Mouse (Mus musculus) embryonic stem cell, embryonic (primary cell): ENCODE data around the gene Hic1.

ENCODE experiments used
- CTCF ChIA-PET, 4 experiments: fragments of 300-600 bp in 2 of 4; fragments of 350-600 bp in 2 of 4; sonication (Branson Sonifier 250); formaldehyde crosslinking; loops; one replicate each; lab custom pipeline; 2022; ENCODE audit warnings: inconsistent platforms in 2 of 4; lab: Charles Lee
- POLR2A ChIA-PET, 4 experiments: fragments of 300-600 bp in 2 of 4; fragments of 350-600 bp in 2 of 4; sonication (Branson Sonifier 250); formaldehyde crosslinking; loops; one replicate each; lab custom pipeline; 2022; ENCODE audit warnings: antibody characterized with exemption in 4 of 4, inconsistent platforms in 1 of 4; lab: Charles Lee

The Hic1 gene

DNA sequence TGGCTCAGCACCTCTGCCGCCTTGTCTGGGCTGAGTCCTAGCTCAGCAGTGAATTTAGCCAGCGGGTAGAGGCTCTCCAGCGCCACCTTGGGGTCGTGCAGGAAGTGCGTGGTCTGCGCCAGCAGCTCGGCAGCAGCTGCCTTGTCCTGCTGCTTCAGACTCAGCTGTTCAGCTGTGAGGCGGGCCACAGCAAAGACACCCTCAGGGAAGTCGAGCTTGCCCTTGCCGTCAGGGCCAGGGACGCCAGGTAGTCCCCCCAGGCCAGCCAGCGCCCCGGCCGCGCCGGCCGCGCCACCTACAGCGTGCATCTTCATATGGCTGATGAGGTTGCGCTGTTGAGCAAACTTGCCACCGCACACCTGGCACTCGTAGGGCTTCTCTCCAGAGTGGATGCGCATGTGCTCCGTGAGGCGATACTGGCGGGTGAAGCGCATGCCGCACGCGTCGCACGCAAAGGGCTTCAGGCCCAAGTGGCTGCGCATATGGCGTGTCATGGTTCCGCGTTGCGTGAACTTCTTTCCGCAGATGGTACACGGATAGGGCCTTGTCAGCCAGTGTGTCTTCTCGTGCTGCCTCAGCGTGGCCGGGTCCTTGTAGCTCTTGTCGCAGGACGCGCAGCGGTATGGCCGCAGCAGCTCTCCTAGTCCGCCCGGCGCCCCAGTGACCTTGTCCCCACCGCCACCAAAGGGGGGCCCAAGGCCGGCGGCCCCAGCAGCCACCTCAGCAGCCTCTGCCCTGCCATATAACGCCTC lies 3.7 kb downstream of the Hic1 start:
- CTCF ChIA-PET = interaction anchor here (0.6 to 1.8 kb wide), 44 partner anchors 9 to 402 kb away, joined by 3 to 19 read pairs (median 3); partner anchors contain the start of genes Dph1 (in 2 of the 4), Ovca2 (in 1 of the 4), Rilp (in 1 of the 4) and Rtn4rl1 (in 1 of the 4)
- POLR2A ChIA-PET = interaction anchor here in 3 of 4 experiments (0.5 to 1.8 kb wide), 16 partner anchors 11 to 333 kb away, joined by 3 to 5 read pairs (median 3); partner anchors contain the start of genes Ovca2 (in 1 of the 3), Rpa1 (in 1 of the 3), Smg6 (in 1 of the 3) and Smyd4 (in 1 of the 3)

DNA sequence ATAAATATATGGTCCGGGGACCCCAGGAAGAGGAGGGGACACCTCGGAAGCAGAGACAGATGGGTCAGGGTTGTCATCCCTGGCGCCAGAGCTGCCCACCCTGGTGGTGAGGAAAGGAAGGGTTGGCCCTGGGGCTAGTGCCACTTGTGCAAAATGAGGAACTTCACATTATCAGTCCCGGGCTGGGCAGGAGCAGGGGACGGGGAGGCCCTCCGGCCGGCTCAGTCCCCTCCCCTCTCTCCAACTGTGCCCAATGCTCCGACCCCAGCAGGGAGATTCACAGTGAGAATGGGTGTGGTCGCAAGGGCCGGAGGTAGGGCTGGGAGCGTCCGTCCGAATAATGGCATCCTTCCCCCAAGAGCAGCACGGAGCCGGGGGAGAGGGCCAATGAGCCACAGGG lies 4.6 kb downstream of the Hic1 start:
- CTCF ChIA-PET = interaction anchor here (0.6 to 1.8 kb wide), 39 partner anchors 8 to 345 kb away, joined by 3 to 19 read pairs (median 3); partner anchors contain the start of genes Dph1 (in 2 of the 4), Ovca2 (in 1 of the 4), Rilp (in 1 of the 4) and Rtn4rl1 (in 1 of the 4)
- POLR2A ChIA-PET = interaction anchor here in 3 of 4 experiments (0.6 to 1.8 kb wide), 10 partner anchors 12 to 333 kb away, joined by 3 to 4 read pairs (median 3); partner anchors contain the start of genes Ovca2 (in 1 of the 3), Smg6 (in 1 of the 3), Srr (in 1 of the 3) and Tlcd2 (in 1 of the 3)

DNA sequence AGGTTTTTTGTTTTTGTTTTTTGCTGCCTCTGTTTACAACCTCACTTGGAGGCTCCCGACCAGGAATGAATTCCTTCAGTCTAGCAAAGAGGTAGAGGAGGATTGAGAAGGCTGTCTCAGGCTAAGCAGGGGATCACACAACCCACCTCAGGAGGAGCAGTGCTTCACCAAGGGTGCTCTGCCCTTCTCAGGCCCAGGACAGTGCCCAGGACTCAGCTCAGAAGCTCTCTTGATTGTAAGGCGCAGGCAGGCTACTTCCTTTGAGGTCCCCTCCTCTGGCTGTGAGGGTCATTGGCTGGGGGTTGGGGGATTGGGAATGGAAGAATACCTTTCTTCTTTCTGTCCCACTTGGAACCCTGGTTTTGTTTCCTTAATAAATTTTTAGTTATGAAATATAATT lies 5.3 kb downstream of the Hic1 start:
- ChIA-PET CTCF (no interaction called here), POLR2A (interaction anchor here in 1 of 4 experiments (0.9 kb wide), 1 partner anchor 183 kb away, joined by 3 read pairs; no protein-coding TSS in a partner anchor)

DNA sequence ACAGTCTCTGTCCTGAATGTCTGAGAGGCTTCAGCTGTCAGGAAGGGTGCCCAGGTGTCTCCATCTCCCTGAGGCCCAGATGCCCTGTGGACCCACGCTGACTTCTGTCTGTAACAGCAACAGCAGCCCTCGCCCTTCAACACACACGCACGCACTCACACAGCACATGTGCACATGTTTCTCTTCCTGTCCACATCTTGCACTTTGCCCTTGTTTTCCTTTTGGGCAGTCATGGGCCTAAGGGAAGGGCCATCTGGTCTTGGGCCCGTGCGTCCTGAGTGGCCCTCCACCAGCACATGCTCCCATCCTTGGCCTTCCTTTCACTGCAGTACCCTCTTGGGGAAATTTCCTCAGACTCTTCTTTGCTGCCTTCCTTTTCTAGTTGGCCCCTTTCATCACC lies 5.9 kb downstream of the Hic1 start:
- ChIA-PET CTCF (no interaction called here), POLR2A (interaction anchor here in 1 of 4 experiments (0.9 kb wide), 1 partner anchor 182 kb away, joined by 3 read pairs; no protein-coding TSS in a partner anchor)

DNA sequence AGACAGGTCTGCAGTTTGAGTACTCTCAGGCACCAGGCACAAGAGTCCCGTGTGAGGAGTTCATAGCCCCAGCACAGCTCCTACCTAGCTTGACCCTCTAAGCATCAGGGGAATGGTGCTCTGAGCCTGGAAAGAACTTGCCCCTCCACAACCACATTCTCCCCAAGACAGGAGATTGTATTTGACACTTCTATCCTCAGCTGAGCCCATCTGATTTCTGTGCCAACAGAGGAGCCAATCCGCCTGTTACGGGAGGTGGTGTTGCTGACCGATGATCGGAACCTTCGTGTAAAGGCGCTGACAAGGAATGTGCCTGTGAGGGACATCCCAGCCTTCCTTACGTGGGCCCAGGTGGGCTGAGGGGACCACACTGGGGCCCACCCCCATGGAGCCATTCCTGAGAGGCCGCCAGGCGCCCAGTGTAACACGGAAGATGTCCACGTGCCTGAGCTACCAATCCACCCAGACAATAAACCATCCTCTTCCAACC lies 6.7 kb downstream of the Hic1 start:
- POLR2A ChIA-PET = interaction anchor here in 2 of 4 experiments (0.5 kb wide), 2 partner anchors 295 to 298 kb away, joined by 3 read pairs; no protein-coding TSS in a partner anchor
- CTCF ChIA-PET = no interaction called here

DNA sequence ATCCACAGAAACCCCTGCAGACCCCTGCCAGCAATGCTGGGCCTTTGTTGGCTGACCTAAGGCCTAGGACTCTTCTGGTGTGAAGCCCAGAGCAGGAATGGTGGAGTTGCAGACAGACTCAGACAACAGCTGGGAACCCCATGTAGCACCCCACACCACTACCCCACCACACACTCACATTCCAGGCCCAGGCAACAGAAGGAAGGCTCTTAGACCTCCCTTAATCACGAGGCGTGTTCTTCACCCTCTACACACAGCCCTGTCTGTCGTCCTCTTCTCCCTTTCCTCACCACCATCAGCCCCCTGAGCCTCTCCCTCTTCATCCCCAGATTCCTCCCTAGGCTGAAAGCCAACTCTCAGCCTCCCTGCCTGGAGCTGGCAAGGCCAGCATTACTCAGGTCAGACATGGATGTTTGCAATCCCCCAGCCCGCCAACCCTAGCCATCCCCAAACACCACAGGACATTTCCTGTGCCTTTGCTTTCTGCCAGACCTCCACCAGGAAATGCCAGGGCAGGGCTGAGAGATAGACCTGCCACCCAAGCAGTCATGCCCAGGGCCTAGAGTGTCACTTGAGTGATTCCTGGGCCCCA lies 7.8 kb downstream of the Hic1 start:
- ChIA-PET POLR2A (interaction anchor here in 1 of 4 experiments (1.9 kb wide), 1 partner anchor 9 kb away, joined by 5 read pairs; no protein-coding TSS in a partner anchor), CTCF (interaction anchor here in 3 of 4 experiments (0.6 to 1.3 kb wide), 3 partner anchors 8 to 287 kb away, joined by 3 read pairs; partner anchors contain the start of gene Hic1 (in 2 of the 3))

DNA sequence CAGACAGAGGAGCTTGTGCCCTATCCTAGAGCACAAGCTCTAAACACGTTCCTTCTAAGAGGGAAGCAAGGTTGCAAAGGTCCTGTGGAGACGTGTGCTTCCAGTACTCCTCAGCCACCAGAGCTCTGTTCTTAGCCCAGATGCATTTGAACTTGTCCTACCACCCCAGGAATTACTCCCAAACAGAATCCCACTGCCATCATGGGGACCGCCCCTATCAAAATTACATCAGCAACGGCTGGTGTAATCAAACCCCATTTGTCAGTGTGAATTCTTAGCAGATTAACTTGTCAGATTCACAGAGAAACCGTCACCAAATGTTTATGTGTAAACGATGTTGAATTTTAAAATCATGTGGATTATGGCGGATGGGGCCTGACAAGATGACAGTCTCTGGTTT lies 8.4 kb downstream of the Hic1 start:
- ChIA-PET POLR2A (interaction anchor here in 1 of 4 experiments (1.2 to 1.9 kb wide), 2 partner anchors 9 to 16 kb away, joined by 3 to 5 read pairs; no protein-coding TSS in a partner anchor), CTCF (interaction anchor here in 3 of 4 experiments (0.6 to 1.3 kb wide), 4 partner anchors 8 to 287 kb away, joined by 3 to 5 read pairs (median 3); partner anchors contain the start of gene Hic1 (in 2 of the 3))

DNA sequence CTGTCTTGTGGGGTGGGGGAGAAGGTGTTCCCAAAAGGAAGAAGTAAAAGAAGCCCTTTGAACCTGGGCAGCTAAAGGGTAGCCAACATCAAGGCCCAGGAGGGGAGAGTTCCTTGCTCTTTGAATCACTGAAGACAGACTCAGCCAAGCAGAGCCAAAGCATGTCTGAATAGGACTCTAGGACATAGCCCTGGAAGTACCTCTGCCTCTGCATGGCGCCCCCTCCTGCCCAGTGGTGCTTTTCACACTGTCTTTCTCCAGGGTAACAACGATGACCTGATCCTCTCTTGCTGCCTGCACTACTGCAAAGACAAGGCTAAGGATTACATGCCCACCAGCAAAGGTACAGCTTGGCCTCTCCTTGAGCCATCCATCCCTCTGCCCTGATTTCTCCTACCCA lies 9.8 kb downstream of the Hic1 start:
- POLR2A ChIA-PET = interaction anchor here in 3 of 4 experiments (1.2 to 1.9 kb wide), 4 partner anchors 11 to 178 kb away, joined by 3 to 5 read pairs (median 4); no protein-coding TSS in a partner anchor
- CTCF ChIA-PET = interaction anchor here in 3 of 4 experiments (1.3 to 2.3 kb wide), 4 partner anchors 10 to 178 kb away, joined by 4 to 11 read pairs (median 6); partner anchors contain the start of gene Hic1 (in 1 of the 3)

DNA sequence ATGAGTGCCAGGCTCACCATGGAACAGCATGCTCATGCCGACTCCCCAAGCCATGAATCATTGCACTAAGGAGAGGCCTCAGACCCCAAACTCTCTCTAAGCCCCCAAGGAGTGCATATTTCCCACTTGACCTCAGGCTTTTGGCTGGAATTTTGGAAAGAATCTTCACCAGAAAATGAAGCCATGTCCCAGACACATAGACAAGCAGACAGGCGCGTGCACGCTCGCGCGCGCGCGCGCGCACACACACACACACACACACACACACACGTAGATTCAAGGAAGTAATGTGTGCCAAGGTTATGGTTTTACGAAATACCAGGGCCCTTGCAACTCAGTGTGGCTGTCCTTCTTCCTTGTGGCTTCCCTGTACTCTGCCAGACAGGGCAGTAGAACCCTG lies 10.9 kb downstream of the Hic1 start:
- CTCF ChIA-PET = interaction anchor here (0.7 to 2.3 kb wide), 6 partner anchors 11 to 207 kb away, joined by 4 to 11 read pairs (median 4); partner anchors contain the start of gene Hic1 (in 2 of the 4)

DNA sequence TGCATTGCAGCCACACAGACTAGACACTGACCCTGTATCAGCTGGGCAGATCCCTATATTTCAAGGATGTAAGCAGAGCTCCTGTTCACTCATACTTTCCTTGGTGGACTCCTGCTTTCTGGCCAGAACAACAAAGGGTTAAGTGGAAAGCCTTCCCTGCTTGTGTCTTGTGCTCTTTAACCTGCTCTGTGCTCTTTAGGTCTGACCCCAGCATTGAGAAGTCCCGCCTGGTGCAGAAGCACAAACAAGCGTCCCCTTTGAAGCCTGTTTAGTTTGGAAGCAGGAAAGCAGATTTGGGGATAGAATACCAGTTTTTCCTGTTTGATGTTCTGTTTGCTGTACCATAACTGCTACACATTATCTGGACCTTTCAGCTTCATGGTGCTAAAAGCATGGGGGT lies 11.4 kb downstream of the Hic1 start:
- POLR2A ChIA-PET = interaction anchor here in 2 of 4 experiments (0.8 to 1.5 kb wide), 2 partner anchors 9 to 12 kb away, joined by 3 to 4 read pairs; no protein-coding TSS in a partner anchor
- CTCF ChIA-PET = interaction anchor here in 3 of 4 experiments (0.7 to 2.8 kb wide), 6 partner anchors 8 to 176 kb away, joined by 4 to 11 read pairs (median 4); partner anchors contain the start of gene Hic1 (in 3 of the 3)

More for the DNA sequence above, 10.9 kb downstream of the Hic1 start:
- POLR2A ChIA-PET = interaction anchor here (0.7 to 1.5 kb wide), 5 partner anchors 9 to 377 kb away, joined by 3 to 4 read pairs (median 4); no protein-coding TSS in a partner anchor

DNA sequence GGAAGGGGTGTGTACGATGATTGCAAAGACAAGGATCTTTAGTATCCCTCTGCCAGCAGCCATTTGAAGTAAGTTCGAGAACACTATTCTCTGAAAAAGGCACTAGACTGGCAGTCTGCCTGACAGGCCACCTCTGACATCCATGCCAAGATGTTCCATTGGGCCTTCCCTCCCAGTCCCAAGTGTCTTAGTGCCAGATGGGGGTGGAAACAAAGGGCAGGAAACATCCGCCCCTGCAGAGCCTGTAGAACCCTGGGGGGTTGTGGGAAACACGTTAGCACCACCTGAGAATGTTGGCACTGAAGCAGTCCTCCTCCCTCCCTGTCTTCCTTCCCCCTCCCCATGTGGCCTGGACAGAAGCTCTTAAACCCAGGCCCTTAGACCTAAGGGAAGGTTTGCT lies 12.3 kb downstream of the Hic1 start:
- ChIA-PET CTCF (interaction anchor here in 1 of 4 experiments (1.0 to 2.8 kb wide), 3 partner anchors 9 to 176 kb away, joined by 4 to 11 read pairs (median 5); partner anchors contain the start of gene Hic1), POLR2A (interaction anchor here in 3 of 4 experiments (0.8 to 1.3 kb wide), 5 partner anchors 10 to 220 kb away, joined by 3 to 5 read pairs (median 4); no protein-coding TSS in a partner anchor)

DNA sequence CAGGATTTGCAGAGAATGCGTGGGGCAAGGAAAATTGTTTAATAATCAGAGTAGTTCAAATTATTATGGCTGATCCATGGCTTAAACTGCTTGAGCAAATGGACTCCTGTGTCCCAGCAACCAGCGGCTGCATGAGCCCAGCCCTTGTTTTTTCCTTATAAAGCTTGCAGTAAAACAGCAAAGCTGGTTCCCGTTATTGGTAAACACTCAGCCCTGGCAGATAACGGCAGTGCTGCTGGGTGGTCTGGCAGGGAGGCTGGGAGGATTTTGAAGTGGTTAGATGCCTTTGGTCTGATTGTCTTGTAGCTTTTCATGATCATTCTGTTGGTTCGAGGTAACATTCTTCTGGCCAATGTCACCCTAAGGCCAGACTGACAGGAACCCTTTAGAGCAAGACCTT lies 12.9 kb downstream of the Hic1 start:
- ChIA-PET POLR2A (interaction anchor here in 3 of 4 experiments (0.5 to 1.3 kb wide), 4 partner anchors 9 to 75 kb away, joined by 3 to 5 read pairs (median 4); no protein-coding TSS in a partner anchor), CTCF (interaction anchor here in 3 of 4 experiments (1.0 to 2.8 kb wide), 4 partner anchors 9 to 175 kb away, joined by 3 to 11 read pairs (median 4); partner anchors contain the start of gene Hic1 (in 1 of the 3))

DNA sequence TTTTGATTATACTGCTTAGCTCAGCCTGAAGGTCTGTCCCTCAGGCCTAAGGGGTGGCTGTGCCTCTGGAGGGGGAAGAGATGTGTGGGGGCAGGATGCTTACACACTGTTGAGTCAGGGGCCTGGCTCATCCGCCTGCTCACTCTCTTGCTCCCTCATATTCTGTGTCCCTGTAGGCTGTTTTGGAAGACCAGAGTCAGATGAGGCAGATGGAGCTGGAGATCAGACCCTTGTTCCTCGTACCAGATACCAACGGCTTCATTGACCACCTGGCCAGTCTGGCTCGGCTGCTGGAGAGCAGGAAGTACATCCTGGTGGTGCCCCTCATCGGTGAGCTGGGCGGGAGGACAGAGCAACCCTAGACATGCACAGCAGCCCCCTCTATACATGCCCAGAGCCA lies 13.3 kb downstream of the Hic1 start:
- ChIA-PET POLR2A (interaction anchor here in 3 of 4 experiments (0.5 to 1.3 kb wide), 4 partner anchors 9 to 76 kb away, joined by 3 to 5 read pairs (median 4); no protein-coding TSS in a partner anchor), CTCF (interaction anchor here in 3 of 4 experiments (1.0 to 2.8 kb wide), 3 partner anchors 9 to 13 kb away, joined by 3 to 11 read pairs (median 3); partner anchors contain the start of gene Hic1 (in 1 of the 3))

DNA sequence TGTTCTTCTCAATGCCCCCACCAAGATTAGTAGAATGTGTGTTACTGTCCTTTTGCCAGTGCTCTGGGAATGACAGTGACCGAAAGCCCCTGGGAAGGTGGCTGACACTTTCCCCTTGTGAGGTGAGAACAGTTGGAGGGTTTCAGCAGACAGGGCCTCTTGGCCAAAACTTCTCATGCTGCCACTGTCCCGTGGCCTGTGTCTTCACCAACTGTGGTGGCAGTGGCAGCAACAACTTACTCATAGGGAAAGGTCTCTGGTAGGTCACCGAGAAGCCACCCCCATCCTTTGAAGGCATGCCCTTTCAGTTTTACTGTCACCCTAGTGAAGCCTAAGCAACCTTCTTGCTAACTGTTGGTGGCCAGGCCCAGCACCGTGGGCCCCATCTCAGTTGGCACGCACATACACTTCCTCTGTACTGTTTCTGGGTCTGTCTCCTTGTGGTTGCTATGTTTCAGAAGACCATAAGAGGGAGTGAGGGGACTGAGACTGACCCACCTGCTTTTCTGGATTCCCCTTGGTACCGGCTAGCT lies 15.2 kb downstream of the Hic1 start:
- POLR2A ChIA-PET = no interaction called here
- CTCF ChIA-PET = no interaction called here

DNA sequence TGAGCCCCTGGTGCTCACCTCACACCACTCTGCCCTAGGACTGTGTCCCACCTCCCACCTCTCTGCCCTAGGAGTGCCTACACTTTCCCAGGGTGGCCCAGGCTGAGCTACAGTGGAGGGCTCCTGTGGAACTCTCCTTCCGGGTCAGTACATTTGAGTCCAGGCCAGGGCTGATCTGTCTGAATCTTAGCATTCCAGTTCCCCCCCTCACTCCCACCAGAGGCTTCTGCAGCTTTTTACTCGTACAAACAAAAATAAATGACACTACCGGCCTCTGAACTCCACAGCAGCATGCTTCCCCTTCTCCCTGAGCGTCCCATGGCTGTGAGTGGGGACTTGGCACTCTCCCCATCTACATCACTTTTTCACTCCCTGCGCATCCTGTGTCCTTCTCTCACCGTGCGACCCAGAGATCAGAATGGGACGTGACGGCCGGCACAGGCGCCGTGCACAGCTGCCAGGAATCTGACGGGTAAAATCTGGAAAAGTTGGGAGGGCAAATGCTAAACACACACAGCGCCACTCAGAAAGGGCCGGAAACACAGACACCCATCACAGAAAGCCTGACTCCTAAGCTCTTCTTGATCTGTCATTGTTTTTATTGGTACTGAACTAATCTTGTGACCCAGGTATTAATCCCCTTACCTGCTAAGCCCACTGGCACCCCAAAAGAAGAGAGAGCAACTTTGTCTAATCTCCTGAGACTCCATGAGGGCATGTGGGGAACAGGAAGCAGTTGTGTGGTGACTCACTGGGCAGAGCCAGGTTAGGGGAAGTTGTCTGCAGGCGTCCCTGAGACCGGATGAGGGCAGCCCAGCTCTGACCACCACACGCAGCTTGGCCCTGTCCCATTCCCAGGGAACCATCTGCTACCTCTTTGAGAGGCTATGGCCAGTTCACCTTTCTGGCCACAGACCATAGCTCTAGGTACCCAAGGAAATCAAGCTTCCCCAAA lies 16.4 kb downstream of the Hic1 start:
- ChIA-PET POLR2A (interaction anchor here in 2 of 4 experiments (0.8 to 1.7 kb wide), 4 partner anchors 12 to 62 kb away, joined by 3 to 4 read pairs (median 4); no protein-coding TSS in a partner anchor), CTCF (interaction anchor here in 3 of 4 experiments (0.5 to 2.0 kb wide), 4 partner anchors 11 to 294 kb away, joined by 3 to 8 read pairs (median 4); no protein-coding TSS in a partner anchor)

DNA sequence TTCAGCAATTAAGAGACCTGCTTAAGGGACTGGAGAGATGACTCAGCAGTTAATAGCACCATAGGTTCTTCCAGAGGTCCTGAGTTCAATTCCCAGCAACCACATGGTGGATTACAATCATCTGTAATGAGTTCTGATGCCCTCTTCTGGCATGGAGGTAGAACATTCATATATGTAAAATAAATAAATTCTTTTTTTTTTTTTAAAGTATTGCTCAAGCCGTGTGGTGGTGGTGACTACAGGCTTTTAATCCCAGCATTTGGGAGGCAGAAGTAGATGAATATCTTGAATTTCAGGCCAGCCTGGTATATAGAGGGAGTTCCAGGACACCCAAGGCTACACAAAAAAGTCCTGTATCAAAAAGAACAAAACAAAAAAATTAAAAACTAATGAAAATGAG lies 19.0 kb downstream of the Hic1 start:
- ChIA-PET CTCF (no interaction called here), POLR2A (interaction anchor here in 1 of 4 experiments (0.6 kb wide), 1 partner anchor 17 kb away, joined by 4 read pairs; no protein-coding TSS in a partner anchor)
